Mouse (Mus musculus) lung, postnatal 0 days (tissue): ENCODE measurements around the gene Olfr763.

ENCODE experiments used
- CTCF ChIP-seq: IDR thresholded peaks from 2 replicates; pipeline ENCODE4 v1.5.1; 2016; ENCODE audit warnings: antibody characterized with exemption, mild to moderate bottlenecking
- EP300 ChIP-seq: IDR thresholded peaks from 2 replicates; pipeline ENCODE4 v1.6.1; 2016; ENCODE audit warnings: antibody characterized with exemption, mild to moderate bottlenecking, control low read depth

DNA sequence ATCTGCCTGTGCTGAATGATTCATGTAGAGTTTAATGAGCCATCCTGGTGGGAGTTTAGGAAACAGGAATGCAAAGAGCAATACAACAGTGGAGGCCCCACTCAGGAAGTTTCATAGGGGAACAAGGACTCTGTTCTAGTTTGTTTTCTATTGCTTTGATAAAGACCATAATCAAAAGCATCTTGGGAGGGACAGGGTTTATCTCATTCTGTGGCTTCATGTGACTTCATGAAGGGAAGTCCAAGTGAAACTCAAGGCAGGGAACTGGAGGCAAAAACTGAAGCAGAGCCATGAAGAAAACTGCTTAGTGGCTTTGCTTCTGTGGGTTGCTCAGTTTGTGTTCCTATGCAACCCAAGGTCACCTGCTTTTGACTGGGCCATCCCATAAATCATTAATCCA lies 3.9 kb downstream of the Olfr763 start:
- TF ChIP-seq CTCF (no peak), EP300 (no peak)
